In genomic region chr8:104341678-104342077, GRCm38 (mm10) we compare ENCODE assay signal across 9 mouse cellular contexts. TPM values are rescaled to one million over a fixed set of nuclear protein-coding genes. Genes with fewer than 3 reads are reported as not detected.
DNase-seq lines count a peak whose midpoint lies in the region; ATAC-seq and TF ChIP-seq lines count a peak whose summit lies in the region.
"Had no signal": no experiment of that assay in that cellular context is flagged by ENCODE, and none has a peak within 500 bp of the region (broad histone marks: within the 10 kb centered on the region; RNA-seq: fewer than 3 reads in every experiment).

No protein-coding gene starts in this region.

- H3K27ac ChIP-seq in liver, adult 2 months (replicated peaks; ENCODE audit: insufficient read depth, low read depth, low read length) = peak overlapping the region; percentile 36
- peak overlapping the region; percentile 93 for H3K27ac ChIP-seq in embryonic facial prominence, embryonic 15.5 days (replicated peaks)
- H3K27ac ChIP-seq in limb, embryonic 10.5 days = peak overlapping the region; percentile 90
- H3K27ac ChIP-seq in neural tube, embryonic 13.5 days (replicated peaks) = no peak overlapping the region

- no peaks in the 10 kb centered on the region; the same call in none of the 2 replicates for H3K4me1 ChIP-seq in liver, adult 2 months (ENCODE audit: control insufficient read depth, insufficient read depth, low read length)
- H3K4me1 ChIP-seq in embryonic facial prominence, embryonic 15.5 days = peaks cover 29% of the 10 kb centered on the region
- peaks cover 34% of the 10 kb centered on the region for H3K4me1 ChIP-seq in limb, embryonic 10.5 days
- peaks cover 18% of the 10 kb centered on the region for H3K4me1 ChIP-seq in neural tube, embryonic 13.5 days (replicated peaks)

- no peaks in the 10 kb centered on the region for H3K27me3 ChIP-seq in liver, adult 2 months (ENCODE audit: control insufficient read depth, insufficient read depth, low read length)
- H3K27me3 ChIP-seq in embryonic facial prominence, embryonic 15.5 days = no peaks in the 10 kb centered on the region
- H3K27me3 ChIP-seq in limb, embryonic 10.5 days (ENCODE audit: low read depth, poor library complexity, severe bottlenecking) = no peaks in the 10 kb centered on the region
- no peaks in the 10 kb centered on the region for H3K27me3 ChIP-seq in neural tube, embryonic 13.5 days

- H3K9me3 ChIP-seq in embryonic facial prominence, embryonic 15.5 days (replicated peaks) = no peaks in the 10 kb centered on the region
- no peaks in the 10 kb centered on the region for H3K9me3 ChIP-seq in limb, embryonic 10.5 days (replicated peaks)
- H3K9me3 ChIP-seq in neural tube, embryonic 13.5 days = no peaks in the 10 kb centered on the region

- no peak for ATAC-seq in embryonic facial prominence, embryonic 15.5 days (ENCODE audit: insufficient number of reproducible peaks, low FRiP score, low TSS enrichment, low read depth)
- ATAC-seq in neural tube, embryonic 13.5 days (ENCODE audit: low read depth) = no peak

- H3K4me3 ChIP-seq in liver, adult 2 months (ENCODE audit: insufficient read depth, low read depth, low read length) = peak overlapping the region; percentile 79; the same call in 1 of the 2 replicates
- H3K4me3 ChIP-seq in embryonic facial prominence, embryonic 15.5 days (replicated peaks) = peak overlapping the region; percentile 79
- peak overlapping the region; percentile 68 for H3K4me3 ChIP-seq in limb, embryonic 10.5 days
- peak overlapping the region; percentile 60 for H3K4me3 ChIP-seq in neural tube, embryonic 13.5 days

- H3K79me2 ChIP-seq in liver, adult 2 months (ENCODE audit: control insufficient read depth, insufficient read depth, low read length) = no peaks in the 10 kb centered on the region

- WGBS in liver, adult 2 months = 55% methylated on average over 6 of the region's 6 CpGs
- WGBS in embryonic facial prominence, embryonic 15.5 days = 42% methylated on average over 6 of the region's 6 CpGs
- 48% methylated on average over 6 of the region's 6 CpGs for WGBS in limb, embryonic 10.5 days
- WGBS in neural tube, embryonic 13.5 days = 43% methylated on average over 6 of the region's 6 CpGs

- TF ChIP-seq CTCF in liver, adult 2 months (IDR thresholded peaks at IDR 0.05; ENCODE audit: low read depth, low read length) = no peak

- no peak for TF ChIP-seq POLR2A in liver, adult 2 months (IDR thresholded peaks at IDR 0.05; ENCODE audit: extremely low read depth, insufficient read depth, low read length)

- peak overlapping the region; percentile 71 for H3K4me2 ChIP-seq in embryonic facial prominence, embryonic 15.5 days (replicated peaks)
- H3K4me2 ChIP-seq in neural tube, embryonic 13.5 days = peak overlapping the region; percentile 86

- H3K36me3 ChIP-seq in liver, adult 2 months (ENCODE audit: control insufficient read depth, insufficient read depth, low read length) = no peaks in the 10 kb centered on the region
- H3K36me3 ChIP-seq in embryonic facial prominence, embryonic 15.5 days = peaks cover 24% of the 10 kb centered on the region
- H3K36me3 ChIP-seq in limb, embryonic 10.5 days = peaks cover 19% of the 10 kb centered on the region
- H3K36me3 ChIP-seq in neural tube, embryonic 13.5 days = no peaks in the 10 kb centered on the region

- no peak for DNase-seq in liver, adult 2 months (ENCODE audit: extremely low read depth, low read depth, low spot score)
- no peak for DNase-seq in liver
- no peak for DNase-seq in limb, embryonic 10.5 days (ENCODE audit: low spot score)
- no peak for DNase-seq in Muller cell, postnatal 12 days (ENCODE audit: inconsistent ontology term)
- DNase-seq in layer of hippocampus, adult 11-12 months (ENCODE audit: low spot score) = no peak
- no peak for DNase-seq in kidney, postnatal 10 days

- no peak overlapping the region for H3K9ac ChIP-seq in liver, adult 2 months (ENCODE audit: low read depth, low read length)
- H3K9ac ChIP-seq in embryonic facial prominence, embryonic 15.5 days = no peak overlapping the region
- H3K9ac ChIP-seq in neural tube, embryonic 13.5 days = no peak overlapping the region

RNA-seq across cellular contexts. Expression of gene Cmtm3, which starts 2.5 kb away (rescaled TPM):
- total RNA-seq in liver, adult 2 months (2014; rRNA removed) = 6.3 and 8.1 TPM in 2 replicates
- polyA plus RNA-seq in liver, adult 2 months (2012; rRNA removed) = 12.1 and 24.6 TPM in 2 replicates
- 175 and 176 TPM in 2 replicates for polyA plus RNA-seq in embryonic facial prominence, embryonic 15.5 days (2015; fragmentation: Nextera tagmentation; extraction: Ambion mirVana)
- 63.2 and 65.4 TPM in 2 replicates for polyA plus RNA-seq in limb, embryonic 10.5 days (2016; fragmentation: Nextera tagmentation; extraction: Ambion mirVana)
- polyA plus RNA-seq in neural tube, embryonic 13.5 days (2015; fragmentation: Nextera tagmentation; extraction: Ambion mirVana) = 54.3 and 60.0 TPM in 2 replicates

RNA-seq across cellular contexts. Expression of gene Cmtm2b, which starts 19.6 kb away (rescaled TPM):
- total RNA-seq in liver, adult 2 months (2014; rRNA removed) = not detected in 2 replicates
- not detected in 2 replicates for polyA plus RNA-seq in liver, adult 2 months (2012; rRNA removed)
- not detected in 2 replicates for polyA plus RNA-seq in embryonic facial prominence, embryonic 15.5 days (2015; fragmentation: Nextera tagmentation; extraction: Ambion mirVana)
- not detected in 2 replicates for polyA plus RNA-seq in limb, embryonic 10.5 days (2016; fragmentation: Nextera tagmentation; extraction: Ambion mirVana)
- polyA plus RNA-seq in neural tube, embryonic 13.5 days (2015; fragmentation: Nextera tagmentation; extraction: Ambion mirVana) = not detected in 2 replicates
- polyA plus RNA-seq: small intestine, adult 2 months had no signal

RNA-seq across cellular contexts. Expression of gene Gm11020, which starts 20.3 kb away (rescaled TPM):
- total RNA-seq in liver, adult 2 months (2014; rRNA removed) = not detected in 2 replicates
- not detected in 2 replicates for polyA plus RNA-seq in liver, adult 2 months (2012; rRNA removed)
- not detected in 2 replicates for polyA plus RNA-seq in embryonic facial prominence, embryonic 15.5 days (2015; fragmentation: Nextera tagmentation; extraction: Ambion mirVana)
- not detected in 2 replicates for polyA plus RNA-seq in limb, embryonic 10.5 days (2016; fragmentation: Nextera tagmentation; extraction: Ambion mirVana)
- polyA plus RNA-seq in neural tube, embryonic 13.5 days (2015; fragmentation: Nextera tagmentation; extraction: Ambion mirVana) = not detected in 2 replicates
- polyA plus RNA-seq: small intestine, adult 2 months had no signal

RNA-seq across cellular contexts. Expression of gene Cmtm1, which starts 31.7 kb away (rescaled TPM):
- total RNA-seq in liver, adult 2 months (2014; rRNA removed) = not detected in 2 replicates
- polyA plus RNA-seq in liver, adult 2 months (2012; rRNA removed) = not detected in 2 replicates
- polyA plus RNA-seq in embryonic facial prominence, embryonic 15.5 days (2015; fragmentation: Nextera tagmentation; extraction: Ambion mirVana) = not detected in 2 replicates
- not detected in 2 replicates for polyA plus RNA-seq in limb, embryonic 10.5 days (2016; fragmentation: Nextera tagmentation; extraction: Ambion mirVana)
- not detected in 2 replicates for polyA plus RNA-seq in neural tube, embryonic 13.5 days (2015; fragmentation: Nextera tagmentation; extraction: Ambion mirVana)
- polyA plus RNA-seq: small intestine, adult 2 months had no signal

RNA-seq across cellular contexts. Expression of gene Gm45711, which starts 31.8 kb away (rescaled TPM):
- not detected in 2 replicates for total RNA-seq in liver, adult 2 months (2014; rRNA removed)
- not detected in 2 replicates for polyA plus RNA-seq in liver, adult 2 months (2012; rRNA removed)
- not detected in 2 replicates for polyA plus RNA-seq in embryonic facial prominence, embryonic 15.5 days (2015; fragmentation: Nextera tagmentation; extraction: Ambion mirVana)
- not detected in 2 replicates for polyA plus RNA-seq in limb, embryonic 10.5 days (2016; fragmentation: Nextera tagmentation; extraction: Ambion mirVana)
- not detected in 2 replicates for polyA plus RNA-seq in neural tube, embryonic 13.5 days (2015; fragmentation: Nextera tagmentation; extraction: Ambion mirVana)
- polyA plus RNA-seq: small intestine, adult 2 months had no signal
